Mouse (Mus musculus) ES-E14 (cell line): ENCODE measurements at regions not wholly inside any gene's neighbourhood (a gene's known extent, or its start where the extent isn't known, plus 50 kb on each side); places are given as distances from the start of the nearest gene placed in this dataset.

ENCODE experiments used
- CHD2 ChIP-seq: IDR thresholded peaks from 2 replicates; pipeline ENCODE4 v1.6.1; 2014; ENCODE audit warnings: mild to moderate bottlenecking, low read depth, low read length, inconsistent platforms
- HCFC1 ChIP-seq: IDR thresholded peaks from 2 replicates; pipeline ENCODE4 v1.6.1; 2012; ENCODE audit warnings: low read length, inconsistent platforms, borderline replicate concordance; ENCODE audit not compliant: insufficient read depth

DNA sequence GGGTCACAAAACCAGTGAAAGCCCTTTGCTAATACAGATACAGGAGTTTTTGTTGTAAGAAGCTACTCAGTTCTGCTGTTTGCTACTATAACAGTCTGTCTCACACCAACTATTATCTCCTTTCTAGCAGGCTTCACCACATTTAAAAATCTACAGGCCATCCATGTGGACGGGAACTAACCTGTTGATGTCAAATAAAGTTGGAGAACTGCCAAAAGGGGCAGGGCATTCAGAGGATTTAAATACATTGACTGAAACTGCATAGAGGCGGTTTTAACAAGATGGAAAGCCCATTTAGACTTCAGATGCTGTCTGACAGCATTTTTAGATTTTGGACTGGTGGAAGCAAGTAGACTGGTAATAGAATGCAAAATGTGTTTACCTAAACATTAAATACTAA is 266.0 kb downstream of the Usp25 start:
- TF ChIP-seq HCFC1 = no peak
- TF ChIP-seq CHD2 = no peak
